Mouse (Mus musculus) mouse embryonic stem cell (cell line): ENCODE data around the gene Macrod2.

Source experiments
- in situ Hi-C, 2 experiments: fragments of 300-500 bp; cut with MboI; formaldehyde crosslinking; loops; 1 replicate in 1 of 2; 3 replicates in 1 of 2; pipeline ENCODE4 v1.14.3; 2019 to 2020; ENCODE audit warnings: low sequenced_read_pairs in 2 of 2, low pct_unique_long_range_greater_than_20kb in 1 of 2, mixed read lengths in 1 of 2; ENCODE audit not compliant: unreplicated experiment in 1 of 2

Gene Macrod2

GRCm38 (mm10) chr2:141738702-141739101 lies 1343.6 kb downstream of the Macrod2 start:
- in situ Hi-C loops: no loop called here

- in situ Hi-C loops: no loop called here
Observed at GRCm38 (mm10) chr2:141740318-141740717, 1345.2 kb downstream of the Macrod2 start.

GRCm38 (mm10) chr2:141800236-141800635 lies 1405.1 kb downstream of the Macrod2 start:
- in situ Hi-C loops: no loop called here

DNA sequence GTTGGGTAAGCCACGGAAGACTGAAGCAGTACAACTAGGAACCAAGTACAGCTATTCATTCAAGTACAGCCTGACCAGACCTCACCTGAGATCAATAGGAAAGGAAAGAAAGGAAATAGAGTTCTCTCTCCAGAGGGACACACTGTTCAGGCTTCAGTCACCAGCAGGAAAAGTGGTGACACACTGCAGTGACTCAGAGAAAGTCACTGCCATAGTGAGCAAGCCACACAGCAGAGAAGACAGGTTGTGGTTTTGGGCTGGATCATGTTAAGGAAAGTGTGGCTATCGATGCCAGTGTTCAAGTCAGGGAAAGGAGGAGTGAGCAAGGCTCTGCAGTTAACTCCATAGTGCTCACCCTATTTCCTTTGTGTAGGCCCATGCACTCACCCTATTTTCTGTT lies 1405.8 kb downstream of the Macrod2 start:
- in situ Hi-C loops: no loop called here

GRCm38 (mm10) chr2:141816266-141816665 lies 1421.2 kb downstream of the Macrod2 start:
- in situ Hi-C loops: no loop called here

DNA sequence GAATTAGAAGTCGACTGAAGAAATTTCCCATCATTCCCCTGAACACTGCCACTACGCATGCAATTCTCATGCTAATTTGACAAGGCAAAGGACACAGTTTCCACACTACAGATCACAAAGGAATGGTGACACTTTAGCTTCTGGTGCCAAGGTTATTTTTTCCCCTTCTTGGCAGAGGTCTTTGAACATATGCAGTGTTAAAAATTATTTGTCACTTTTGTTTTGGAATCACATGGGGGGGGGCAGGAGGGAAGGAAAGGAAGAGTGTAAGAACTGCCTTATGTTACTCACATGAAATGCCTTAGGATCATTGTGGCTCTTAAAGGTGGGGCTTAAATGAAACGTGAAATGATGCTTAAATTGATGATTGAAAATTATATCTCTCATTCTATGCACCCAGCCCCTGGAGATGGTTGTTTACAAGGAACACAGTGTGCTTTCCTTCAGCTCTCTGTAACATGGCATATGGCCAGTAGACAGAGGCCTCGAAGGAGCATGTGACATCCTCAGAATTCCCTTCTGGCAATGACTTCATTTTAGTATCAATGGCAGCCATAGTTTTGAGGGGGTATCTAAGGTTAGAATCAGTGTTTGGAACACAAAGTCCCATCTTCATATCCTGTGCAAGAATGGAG lies 1422.6 kb downstream of the Macrod2 start:
- in situ Hi-C loops: no loop called here

- in situ Hi-C loops: no loop called here
Observed at GRCm38 (mm10) chr2:141820795-141821194, 1425.7 kb downstream of the Macrod2 start.

- in situ Hi-C loops: no loop called here
Observed at GRCm38 (mm10) chr2:141825606-141826495, 1430.7 kb downstream of the Macrod2 start.

GRCm38 (mm10) chr2:141830496-141830895 lies 1435.4 kb downstream of the Macrod2 start:
- in situ Hi-C loops: no loop called here

- in situ Hi-C loops: no loop called here
Observed at GRCm38 (mm10) chr2:141831515-141831914, 1436.4 kb downstream of the Macrod2 start.

GRCm38 (mm10) chr2:141834156-141834782 lies 1439.2 kb downstream of the Macrod2 start:
- in situ Hi-C loops: no loop called here

- in situ Hi-C loops: no loop called here
Observed at GRCm38 (mm10) chr2:141844408-141845175, 1449.5 kb downstream of the Macrod2 start.

DNA sequence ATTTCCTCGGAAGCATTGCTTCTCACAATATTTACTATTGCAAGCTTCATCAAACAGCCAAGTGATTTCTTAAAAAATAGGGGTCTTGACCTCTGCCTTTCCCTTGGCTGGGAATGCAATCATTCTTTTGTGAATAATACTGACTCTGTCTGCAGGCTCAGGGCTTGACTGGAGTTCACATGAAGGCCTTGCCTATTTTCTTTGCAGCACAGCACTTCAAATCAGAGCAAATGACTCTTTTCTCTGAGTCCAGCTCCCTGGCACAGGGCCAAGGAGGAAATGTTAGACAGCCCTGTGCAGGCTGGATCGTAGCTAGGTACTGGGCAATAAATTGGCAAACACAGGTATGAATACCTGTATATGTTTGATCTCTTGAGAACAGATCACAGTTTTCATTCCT lies 1464.1 kb downstream of the Macrod2 start:
- in situ Hi-C loops: no loop called here

GRCm38 (mm10) chr2:141861679-141862268 lies 1466.7 kb downstream of the Macrod2 start:
- in situ Hi-C loops: no loop called here

- in situ Hi-C loops: no loop called here
Observed at GRCm38 (mm10) chr2:141862531-141863265, 1467.6 kb downstream of the Macrod2 start.

GRCm38 (mm10) chr2:141863628-141864165 lies 1468.6 kb downstream of the Macrod2 start:
- in situ Hi-C loops: no loop called here

DNA sequence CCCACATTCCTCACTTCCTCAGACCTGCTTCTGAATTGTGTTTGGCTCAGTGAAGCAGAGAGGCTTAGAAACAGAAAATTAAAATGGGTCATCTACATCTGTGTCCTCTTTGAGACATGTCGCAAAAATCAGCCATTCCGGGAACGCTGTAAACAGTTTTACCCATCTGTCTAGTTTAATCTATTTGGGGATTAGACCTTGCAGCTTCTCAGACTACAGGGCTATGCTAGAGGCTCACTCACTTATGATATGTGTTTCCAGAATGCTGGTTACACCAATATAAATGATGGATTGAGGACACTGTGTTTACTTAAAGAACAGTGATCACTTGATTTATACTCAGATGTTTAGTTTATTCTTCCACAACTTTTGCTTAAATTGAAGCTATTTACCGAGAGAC lies 1475.8 kb downstream of the Macrod2 start:
- in situ Hi-C loops: no loop called here
